Mouse (Mus musculus): Measurements from ENCODE around the gene Il22ra2. TPM values are rescaled to one million over a fixed set of nuclear protein-coding genes. Genes with fewer than 3 reads are reported as not detected.
A peak's percentile ranks its signal among the peaks of the same experiment; 100 is the strongest.

Gene Il22ra2
- polyA plus RNA-seq, 1 experiment from 2014 or later = not detected

GRCm38 (mm10) chr10:19609125-19609524 is 12.7 kb upstream of the Il22ra2 start:
- WGBS = 78% methylated on average over 14 of the region's 14 CpGs
- Histone ChIP-seq H3K9ac (ENCODE audit: low read length) (no peak overlapping the region), H3K27me3 (ENCODE audit: control insufficient read depth, insufficient read depth, low read length) (no peaks in the 10 kb centered on the region), H3K4me2 (replicated peaks; ENCODE audit: low read depth) (no peak overlapping the region), H3K4me1 (replicated peaks; ENCODE audit: control insufficient read depth, insufficient read depth) (no peaks in the 10 kb centered on the region), H3K9me3 (ENCODE audit: control insufficient read depth, low read length) (no peaks in the 10 kb centered on the region), H3K4me3 (ENCODE audit: low read depth, low read length) (no peak overlapping the region), H3K27ac (replicated peaks) (no peak overlapping the region), H3K36me3 (ENCODE audit: control insufficient read depth, insufficient read depth, low read length) (peaks cover 36% of the 10 kb centered on the region)
- ATAC-seq (ENCODE audit: low FRiP score, low TSS enrichment) = no peak
- no peak for DNase-seq (ENCODE audit: low spot score)
- TF ChIP-seq EP300 (optimal IDR thresholded peaks at IDR 0.05) (no peak), CTCF (IDR thresholded peaks at IDR 0.05; ENCODE audit: low read depth) (no peak)

DNA sequence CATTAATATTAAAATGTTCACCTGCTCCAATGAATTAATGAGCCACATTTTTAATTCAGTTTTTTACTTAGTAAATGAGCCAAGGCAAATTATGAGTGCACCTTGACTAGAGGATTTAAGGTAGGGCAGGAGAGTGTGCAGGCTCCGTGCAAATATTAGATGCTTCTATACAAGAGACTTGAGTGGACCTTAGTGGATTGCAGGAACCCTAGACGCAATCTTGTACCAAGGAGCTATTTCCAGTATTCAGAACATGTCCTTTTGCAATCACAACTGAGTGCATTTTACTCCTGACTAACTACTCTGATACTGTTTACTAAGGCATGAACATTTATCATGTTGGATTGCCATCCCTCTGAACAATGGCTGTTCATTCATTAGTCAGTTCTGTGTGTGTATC is 10.2 kb upstream of the Il22ra2 start:
- Histone ChIP-seq H3K27ac (replicated peaks) (no peak overlapping the region), H3K4me3 (ENCODE audit: low read depth, low read length) (no peak overlapping the region), H3K9ac (ENCODE audit: low read length) (no peak overlapping the region), H3K27me3 (ENCODE audit: control insufficient read depth, insufficient read depth, low read length) (no peaks in the 10 kb centered on the region), H3K36me3 (ENCODE audit: control insufficient read depth, insufficient read depth, low read length) (peaks cover 21% of the 10 kb centered on the region), H3K4me1 (replicated peaks; ENCODE audit: control insufficient read depth, insufficient read depth) (no peaks in the 10 kb centered on the region), H3K4me2 (replicated peaks; ENCODE audit: low read depth) (no peak overlapping the region), H3K9me3 (ENCODE audit: control insufficient read depth, low read length) (no peaks in the 10 kb centered on the region)
- no peak for ATAC-seq (ENCODE audit: low FRiP score, low TSS enrichment)
- TF ChIP-seq EP300 (optimal IDR thresholded peaks at IDR 0.05) (no peak), CTCF (IDR thresholded peaks at IDR 0.05; ENCODE audit: low read depth) (no peak)
- 36% methylated on average over 2 of the region's 2 CpGs for WGBS
- DNase-seq (ENCODE audit: low spot score) = no peak

DNA sequence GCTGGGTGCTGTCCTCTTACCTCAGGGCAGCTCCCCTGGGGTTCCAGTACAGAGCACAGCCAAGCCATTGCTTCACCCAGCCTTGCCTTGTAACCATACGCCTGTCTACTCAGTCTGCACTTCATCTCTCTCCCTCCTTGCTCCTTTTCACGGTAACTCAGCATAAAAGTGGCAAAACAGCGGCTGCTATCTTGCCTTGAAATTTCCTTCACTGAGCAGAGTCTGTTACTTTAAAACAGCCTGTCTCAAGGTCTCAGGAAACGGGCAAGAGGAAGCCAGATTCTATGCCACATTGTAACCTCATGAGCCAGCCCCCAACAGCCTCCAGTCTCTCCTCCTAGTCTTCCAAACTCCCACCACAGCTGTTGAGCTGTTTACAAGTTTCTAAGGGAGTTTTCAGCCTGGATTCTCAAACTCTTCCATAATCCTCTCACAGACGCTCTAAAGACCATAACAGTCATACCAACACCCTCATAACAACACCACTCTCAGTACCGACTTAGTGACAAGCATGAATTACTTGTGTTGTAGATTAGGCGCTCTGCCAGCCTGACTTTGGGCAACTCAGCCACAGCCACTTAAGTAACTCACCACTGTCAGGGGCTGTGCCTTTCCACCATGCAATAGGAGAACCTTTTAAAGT is 8.6 kb upstream of the Il22ra2 start:
- TF ChIP-seq EP300 (optimal IDR thresholded peaks at IDR 0.05) (no peak), CTCF (IDR thresholded peaks at IDR 0.05; ENCODE audit: low read depth) (no peak)
- WGBS = 34% methylated on average over 7 of the region's 7 CpGs
- DNase-seq (ENCODE audit: low spot score) = no peak
- no peaks in the 10 kb centered on the region for H3K27me3 ChIP-seq (ENCODE audit: control insufficient read depth, insufficient read depth, low read length)
- H3K36me3 ChIP-seq (ENCODE audit: control insufficient read depth, insufficient read depth, low read length) = peaks cover 9% of the 10 kb centered on the region
- H3K9ac ChIP-seq (ENCODE audit: low read length) = no peak overlapping the region
- H3K4me1 ChIP-seq (replicated peaks; ENCODE audit: control insufficient read depth, insufficient read depth) = no peaks in the 10 kb centered on the region
- ATAC-seq (ENCODE audit: low FRiP score, low TSS enrichment) = peak; percentile 36; the same call in 1 of the 2 replicates
- H3K4me3 ChIP-seq (ENCODE audit: low read depth, low read length) = no peak overlapping the region
- H3K4me2 ChIP-seq (replicated peaks; ENCODE audit: low read depth) = no peak overlapping the region
- no peaks in the 10 kb centered on the region for H3K9me3 ChIP-seq (ENCODE audit: control insufficient read depth, low read length)
- no peak overlapping the region; the same call in 1 of the 2 replicates for H3K27ac ChIP-seq (replicated peaks)

GRCm38 (mm10) chr10:19619736-19620135 is 2.1 kb upstream of the Il22ra2 start:
- 72% methylated on average over 5 of the region's 5 CpGs for WGBS
- H3K4me3 ChIP-seq (ENCODE audit: low read depth, low read length) = no peak overlapping the region
- no peaks in the 10 kb centered on the region for H3K36me3 ChIP-seq (ENCODE audit: control insufficient read depth, insufficient read depth, low read length)
- no peak overlapping the region for H3K4me2 ChIP-seq (replicated peaks; ENCODE audit: low read depth)
- H3K9ac ChIP-seq (ENCODE audit: low read length) = no peak overlapping the region
- no peaks in the 10 kb centered on the region for H3K4me1 ChIP-seq (replicated peaks; ENCODE audit: control insufficient read depth, insufficient read depth)
- H3K9me3 ChIP-seq (ENCODE audit: control insufficient read depth, low read length) = no peaks in the 10 kb centered on the region
- no peak overlapping the region for H3K27ac ChIP-seq (replicated peaks)
- no peak for ATAC-seq (ENCODE audit: low FRiP score, low TSS enrichment)
- H3K27me3 ChIP-seq (ENCODE audit: control insufficient read depth, insufficient read depth, low read length) = no peaks in the 10 kb centered on the region
- no peak for TF ChIP-seq CTCF (IDR thresholded peaks at IDR 0.05; ENCODE audit: low read depth)
- no peak for DNase-seq (ENCODE audit: low spot score)

DNA sequence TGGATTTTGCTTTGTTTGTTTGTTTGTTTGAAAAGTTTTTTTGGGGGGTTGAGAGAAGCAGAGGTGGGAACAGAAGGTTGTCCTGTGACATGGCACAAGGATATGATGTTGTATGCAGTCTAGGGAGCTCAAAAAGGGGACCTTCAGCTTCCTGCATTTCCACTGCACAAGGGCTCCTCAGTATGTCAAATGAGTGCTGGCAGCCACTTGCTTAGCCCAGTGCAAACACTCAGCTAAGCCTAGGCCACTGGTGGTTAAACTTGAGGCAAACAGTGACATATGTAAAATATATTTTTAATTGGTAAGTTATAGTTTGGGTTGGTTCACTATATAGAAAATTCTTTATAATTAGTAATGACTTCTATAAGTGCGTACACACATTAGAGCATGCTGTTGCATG is 2.8 kb downstream of the Il22ra2 start:
- Histone ChIP-seq H3K9me3 (ENCODE audit: control insufficient read depth, low read length) (no peaks in the 10 kb centered on the region), H3K36me3 (ENCODE audit: control insufficient read depth, insufficient read depth, low read length) (no peaks in the 10 kb centered on the region), H3K4me3 (ENCODE audit: low read depth, low read length) (no peak overlapping the region), H3K27me3 (ENCODE audit: control insufficient read depth, insufficient read depth, low read length) (no peaks in the 10 kb centered on the region), H3K4me1 (replicated peaks; ENCODE audit: control insufficient read depth, insufficient read depth) (no peaks in the 10 kb centered on the region), H3K4me2 (replicated peaks; ENCODE audit: low read depth) (no peak overlapping the region), H3K9ac (ENCODE audit: low read length) (no peak overlapping the region), H3K27ac (replicated peaks) (no peak overlapping the region)
- no peak for TF ChIP-seq CTCF (IDR thresholded peaks at IDR 0.05; ENCODE audit: low read depth)
- DNase-seq (ENCODE audit: low spot score) (no peak), ATAC-seq (ENCODE audit: low FRiP score, low TSS enrichment) (no peak)
- WGBS = 84% methylated on average over 1 of the region's 1 CpGs

GRCm38 (mm10) chr10:19627342-19627741 is 5.5 kb downstream of the Il22ra2 start:
- Histone ChIP-seq H3K27me3 (ENCODE audit: control insufficient read depth, insufficient read depth, low read length) (no peaks in the 10 kb centered on the region), H3K36me3 (ENCODE audit: control insufficient read depth, insufficient read depth, low read length) (no peaks in the 10 kb centered on the region), H3K4me2 (replicated peaks; ENCODE audit: low read depth) (no peak overlapping the region), H3K4me1 (replicated peaks; ENCODE audit: control insufficient read depth, insufficient read depth) (no peaks in the 10 kb centered on the region), H3K4me3 (ENCODE audit: low read depth, low read length) (no peak overlapping the region), H3K9ac (ENCODE audit: low read length) (no peak overlapping the region), H3K27ac (replicated peaks) (no peak overlapping the region), H3K9me3 (ENCODE audit: control insufficient read depth, low read length) (no peaks in the 10 kb centered on the region)
- ATAC-seq (ENCODE audit: low FRiP score, low TSS enrichment) = 0 out of 2 replicates have a peak, but pooled peaks have one; percentile 8
- 46% methylated on average over 2 of the region's 2 CpGs for WGBS
- TF ChIP-seq CTCF (IDR thresholded peaks at IDR 0.05; ENCODE audit: low read depth) (no peak), EP300 (optimal IDR thresholded peaks at IDR 0.05) (no peak)
- no peak for DNase-seq (ENCODE audit: low spot score)

All from stomach, postnatal 0 days (tissue).